Mouse (Mus musculus) limb, embryonic 15.5 days (tissue): ENCODE measurements around the gene Eva1a. TPM values are rescaled to one million over a fixed set of nuclear protein-coding genes. Genes with fewer than 3 reads are reported as not detected.

ENCODE experiments used
- ATAC-seq: fragments of 200-750 bp; cut with Nextera tagmentation; 2 replicates; pipeline ENCODE4 v1.8.0; 2017; ENCODE audit warnings: low read depth, moderate TSS enrichment; ENCODE audit not compliant: insufficient number of reproducible peaks, low FRiP score, low TSS enrichment
- H3K27ac ChIP-seq: fragments of 300-500 bp; sonication (generic); 2 replicates; pipeline ENCODE4 v1.5.1; 2015; ENCODE audit warnings: moderate library complexity, mild to moderate bottlenecking, inconsistent platforms
- H3K27me3 ChIP-seq: fragments of 300-500 bp; sonication (generic); 2 replicates; pipeline ENCODE4 v1.6.1; 2015; ENCODE audit warnings: inconsistent platforms
- H3K36me3 ChIP-seq: fragments of 300-500 bp; sonication (generic); 2 replicates; pipeline ENCODE4 v1.6.1; 2015; ENCODE audit warnings: inconsistent platforms
- H3K4me1 ChIP-seq: fragments of 300-500 bp; sonication (generic); 2 replicates; pipeline ENCODE4 v1.6.1; 2015; ENCODE audit warnings: inconsistent platforms
- H3K4me2 ChIP-seq: fragments of 300-500 bp; sonication (generic); 2 replicates; pipeline ENCODE4 v1.6.1; 2015; ENCODE audit warnings: mild to moderate bottlenecking, inconsistent platforms
- H3K4me3 ChIP-seq: fragments of 300-500 bp; sonication (generic); 2 replicates; pipeline ENCODE4 v1.5.1; 2015; ENCODE audit warnings: mild to moderate bottlenecking, inconsistent platforms
- H3K9ac ChIP-seq: fragments of 300-500 bp; sonication (generic); 2 replicates; pipeline ENCODE4 v1.6.1; 2015; ENCODE audit warnings: inconsistent platforms
- H3K9me3 ChIP-seq: fragments of 300-500 bp; sonication (generic); 2 replicates; pipeline ENCODE4 v1.6.1; 2016; ENCODE audit warnings: inconsistent platforms
- whole genome bisulfite sequencing: fragments of 180-500 bp; shearing (Covaris S2); methylation state at CpG from one replicate; pipeline ENCODE4 v1.1.7; 2015; 5-methylcytosine and 5-hydroxymethylcytosine counted together
- polyA plus RNA-seq: library from polyadenylated mRNA; unstranded; fragments of >200 nt; fragmentation: Nextera tagmentation; extraction: Ambion mirVana; gene quantifications from 2 replicates; pipeline ENCODE4 v1.2.1, GENCODE M21; 2015

Gene Eva1a
- polyA plus RNA-seq, 1 experiment from 2014 or later: 27.2 TPM

DNA sequence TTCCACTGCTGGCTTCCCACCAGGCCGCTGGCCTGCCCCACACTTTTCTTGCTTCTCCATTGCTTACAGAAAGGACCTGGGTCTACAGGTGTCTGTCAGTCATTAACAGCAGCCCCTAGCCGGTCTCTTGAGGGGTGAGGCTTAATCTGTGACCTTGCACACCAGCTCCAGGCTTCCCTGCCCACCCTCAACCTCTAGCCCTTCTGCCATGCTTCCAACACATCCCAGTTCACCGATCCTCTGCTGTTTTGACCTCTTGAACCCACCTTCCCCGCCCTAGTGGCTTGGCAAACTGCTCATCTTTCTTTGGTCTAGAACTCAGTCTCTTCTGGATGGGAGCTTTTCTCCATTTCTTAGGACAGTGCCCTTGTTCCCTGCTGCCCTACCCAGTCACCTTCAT lies 2.8 kb downstream of the Eva1a start:
- H3K9me3 ChIP-seq: no peaks in the 10 kb centered on the region
- H3K27me3 ChIP-seq: peaks cover 3% of the 10 kb centered on the region; the same call in 1 of the 2 replicates
- WGBS: 43% methylated on average over 4 of the region's 4 CpGs
- H3K4me2 ChIP-seq: peak overlapping the region; percentile 85
- H3K36me3 ChIP-seq: no peaks in the 10 kb centered on the region
- H3K4me3 ChIP-seq: peak overlapping the region; percentile 67
- H3K27ac ChIP-seq: no peak overlapping the region
- no peak for ATAC-seq
- H3K9ac ChIP-seq: no peak overlapping the region
- H3K4me1 ChIP-seq: peaks cover 56% of the 10 kb centered on the region

DNA sequence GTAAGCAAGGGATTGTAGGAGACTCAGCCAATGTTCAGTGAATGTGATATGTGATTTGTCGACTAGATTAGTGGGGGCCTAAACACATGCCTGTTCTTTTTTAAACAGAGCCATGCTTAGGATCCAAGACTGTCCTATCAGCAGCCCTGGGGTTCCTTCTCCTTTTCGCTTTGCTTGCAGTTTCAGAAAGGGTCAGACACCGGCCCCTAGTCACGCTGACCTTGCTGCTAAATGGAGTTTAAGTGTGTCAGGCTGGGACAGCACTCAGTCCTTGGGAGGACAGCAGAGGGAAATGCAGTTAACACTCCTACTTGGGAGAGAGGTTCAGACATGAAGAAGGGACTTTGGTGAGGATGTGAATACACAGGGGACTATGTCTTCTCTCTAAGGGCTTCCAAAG lies 3.7 kb downstream of the Eva1a start:
- 74% methylated on average over 4 of the region's 4 CpGs for WGBS
- Histone ChIP-seq H3K4me1 (peaks cover 56% of the 10 kb centered on the region), H3K4me2 (no peak overlapping the region)

DNA sequence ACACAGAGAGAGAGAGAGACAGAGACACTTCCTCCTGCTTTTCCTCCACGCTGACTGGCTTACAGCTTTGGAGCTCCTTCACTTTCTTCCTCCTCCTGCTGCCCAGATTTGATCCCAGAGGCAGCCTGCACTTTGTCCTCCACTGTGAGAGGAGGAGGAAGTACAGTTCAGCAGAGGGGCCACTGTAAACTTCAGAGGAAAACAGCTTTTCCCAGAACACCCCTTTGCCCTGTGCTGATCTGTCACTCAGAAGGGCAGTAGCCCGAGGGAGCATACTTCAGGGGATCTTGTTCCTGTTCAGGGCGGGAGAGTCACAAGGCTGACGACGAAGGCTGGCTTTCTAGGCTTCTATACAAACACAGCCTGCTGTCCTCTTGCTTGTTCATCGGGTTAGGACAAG lies 7.1 kb downstream of the Eva1a start:
- Histone ChIP-seq H3K4me3 (no peak overlapping the region), H3K9me3 (no peaks in the 10 kb centered on the region), H3K27ac (no peak overlapping the region), H3K36me3 (no peaks in the 10 kb centered on the region), H3K4me2 (no peak overlapping the region), H3K9ac (no peak overlapping the region), H3K4me1 (peaks cover 69% of the 10 kb centered on the region), H3K27me3 (peaks cover 3% of the 10 kb centered on the region; the same call in 1 of the 2 replicates)
- no peak for ATAC-seq
- whole genome bisulfite sequencing: 47% methylated on average over 6 of the region's 6 CpGs

More for the DNA sequence above, 3.7 kb downstream of the Eva1a start:
- Histone ChIP-seq H3K4me3 (no peak overlapping the region), H3K27me3 (peaks cover 3% of the 10 kb centered on the region; the same call in 1 of the 2 replicates), H3K9ac (no peak overlapping the region), H3K36me3 (no peaks in the 10 kb centered on the region), H3K9me3 (no peaks in the 10 kb centered on the region), H3K27ac (no peak overlapping the region)
- no peak for ATAC-seq

DNA sequence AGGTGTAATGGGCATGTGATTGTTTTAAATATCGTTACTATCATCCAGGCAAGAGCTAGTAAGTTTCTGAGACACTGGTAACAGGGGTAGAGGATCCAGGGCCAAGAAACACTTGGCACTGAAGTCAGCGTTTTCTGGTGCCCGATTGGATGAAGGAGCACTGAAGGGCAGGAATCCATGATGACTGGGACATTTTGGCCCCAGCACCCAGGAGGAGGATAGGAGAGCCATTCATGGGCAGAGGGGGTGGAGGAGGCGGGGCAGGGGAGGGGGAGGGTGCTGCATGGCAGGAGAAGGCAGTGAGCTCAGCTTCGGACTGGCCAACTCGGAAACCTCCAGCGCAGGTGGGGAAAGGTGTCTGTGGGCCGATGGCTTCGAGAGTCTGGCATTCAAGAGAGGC lies 9.4 kb downstream of the Eva1a start:
- Histone ChIP-seq H3K27me3 (no peaks in the 10 kb centered on the region), H3K4me3 (no peak overlapping the region), H3K9me3 (no peaks in the 10 kb centered on the region), H3K36me3 (no peaks in the 10 kb centered on the region), H3K4me1 (peaks cover 53% of the 10 kb centered on the region), H3K27ac (peak overlapping the region; percentile 33; the same call in 1 of the 2 replicates), H3K4me2 (no peak overlapping the region), H3K9ac (no peak overlapping the region)
- no peak for ATAC-seq
- 63% methylated on average over 9 of the region's 9 CpGs for WGBS

DNA sequence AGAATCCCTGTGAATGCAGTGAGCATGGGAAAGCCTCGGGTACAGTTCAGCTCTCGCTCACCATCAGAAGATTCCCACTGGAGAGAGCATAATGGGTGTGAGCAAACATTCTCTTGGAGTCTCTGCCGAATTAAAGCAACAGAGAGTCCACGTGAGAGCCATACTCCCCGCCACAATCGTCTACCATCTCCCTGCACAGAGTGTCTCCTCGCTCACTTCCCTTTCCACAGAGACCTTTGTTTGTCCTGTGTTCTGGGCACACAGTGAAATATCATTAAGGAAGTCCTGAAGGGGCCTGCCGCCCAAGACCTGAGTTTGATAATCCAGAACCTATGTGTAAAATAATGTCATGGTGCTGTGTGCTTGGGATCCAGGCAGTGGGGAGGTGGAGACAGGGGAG lies 10.7 kb downstream of the Eva1a start:
- Histone ChIP-seq H3K36me3 (no peaks in the 10 kb centered on the region), H3K4me2 (no peak overlapping the region), H3K9me3 (no peaks in the 10 kb centered on the region), H3K27me3 (no peaks in the 10 kb centered on the region), H3K27ac (peak overlapping the region; percentile 84), H3K9ac (no peak overlapping the region), H3K4me3 (no peak overlapping the region), H3K4me1 (peaks cover 42% of the 10 kb centered on the region)
- ATAC-seq: no peak
- WGBS: 80% methylated on average over 8 of the region's 8 CpGs

DNA sequence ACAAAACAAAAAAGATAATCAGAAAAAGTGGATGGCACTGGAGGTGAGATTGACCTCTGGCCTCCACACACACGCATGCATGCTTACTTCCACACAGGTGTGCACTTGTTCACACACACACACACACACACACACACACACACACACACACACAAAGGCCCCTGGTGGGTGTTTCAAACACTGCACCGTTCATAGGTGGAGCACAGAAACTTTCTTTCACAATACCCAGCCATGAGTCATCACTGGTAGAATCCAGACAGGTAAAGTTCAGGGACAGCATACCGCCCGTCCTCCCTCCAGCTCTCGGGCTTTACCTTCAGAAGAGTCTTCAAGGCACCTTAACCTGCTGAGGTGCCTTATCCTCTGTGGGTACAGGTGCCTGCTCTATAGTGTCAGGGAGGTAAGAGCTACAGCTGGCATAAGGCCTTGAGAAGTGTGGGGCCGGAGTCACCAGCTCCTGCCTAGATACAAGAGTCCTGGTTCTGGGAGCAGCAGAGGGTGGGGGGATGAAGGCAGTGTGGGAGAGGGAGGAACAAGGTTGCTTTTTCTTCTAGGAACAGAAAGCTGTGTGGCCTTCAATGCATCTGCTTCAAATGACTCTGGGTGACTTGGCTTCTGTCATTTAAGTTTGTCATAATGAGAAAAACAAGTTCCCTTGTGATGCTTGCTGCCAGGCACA lies 11.3 kb downstream of the Eva1a start:
- peaks cover 44% of the 10 kb centered on the region for H3K4me1 ChIP-seq
- H3K27me3 ChIP-seq: no peaks in the 10 kb centered on the region
- no peak for ATAC-seq
- no peak overlapping the region for H3K4me3 ChIP-seq
- H3K4me2 ChIP-seq: 0 out of 2 replicates have a peak overlapping the region, but pooled peaks have one; percentile 2
- no peaks in the 10 kb centered on the region for H3K9me3 ChIP-seq
- H3K9ac ChIP-seq: no peak overlapping the region
- peak overlapping the region; percentile 84 for H3K27ac ChIP-seq
- WGBS: 54% methylated on average over 6 of the region's 6 CpGs
- no peaks in the 10 kb centered on the region for H3K36me3 ChIP-seq

DNA sequence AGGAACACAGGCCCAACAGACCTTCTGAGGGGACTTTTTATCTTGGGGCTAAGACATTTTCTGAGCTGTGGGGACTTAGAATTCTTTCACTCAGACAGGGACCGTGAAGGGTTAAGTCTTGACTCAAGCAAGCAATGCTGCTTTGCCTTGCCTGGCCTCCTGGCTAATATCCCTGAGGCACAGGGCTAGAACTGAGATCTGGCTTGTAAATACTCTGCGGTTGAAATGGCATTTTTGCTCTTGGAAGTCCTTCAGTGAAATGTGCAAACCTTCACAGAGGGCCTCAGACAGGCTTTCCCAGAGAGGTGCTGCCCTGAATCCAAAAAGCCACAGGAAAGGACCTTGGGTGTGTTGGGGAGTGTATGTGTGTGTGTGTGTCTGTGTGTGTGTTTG lies 11.9 kb downstream of the Eva1a start:
- 28% methylated on average over 2 of the region's 2 CpGs for WGBS
- Histone ChIP-seq H3K4me3 (no peak overlapping the region), H3K9me3 (no peaks in the 10 kb centered on the region), H3K27me3 (no peaks in the 10 kb centered on the region), H3K36me3 (no peaks in the 10 kb centered on the region), H3K4me1 (peaks cover 49% of the 10 kb centered on the region), H3K9ac (no peak overlapping the region), H3K27ac (peak overlapping the region; percentile 84), H3K4me2 (0 out of 2 replicates have a peak overlapping the region, but pooled peaks have one; percentile 2)
- ATAC-seq: peak; percentile 70; the same call in 1 of the 2 replicates

DNA sequence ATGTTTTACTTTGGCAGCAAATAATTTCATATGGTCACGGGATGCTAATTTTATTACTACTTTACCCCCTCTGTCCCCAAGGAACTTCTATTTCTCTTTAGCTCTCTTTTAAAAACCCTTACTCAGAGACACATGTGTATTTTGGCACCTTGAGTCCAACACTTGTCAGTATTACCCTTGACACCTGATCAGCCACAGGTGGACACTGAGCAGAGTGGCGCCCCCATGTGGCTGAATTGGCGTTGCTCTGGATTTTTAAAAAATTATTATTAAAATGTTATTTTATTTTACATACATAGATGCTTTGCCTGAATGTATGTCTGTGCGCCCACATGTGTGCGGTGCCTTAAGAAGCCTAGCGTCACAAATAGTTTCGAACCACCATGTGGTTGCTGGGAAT lies 14.0 kb downstream of the Eva1a start:
- 74% methylated on average over 7 of the region's 7 CpGs for WGBS

DNA sequence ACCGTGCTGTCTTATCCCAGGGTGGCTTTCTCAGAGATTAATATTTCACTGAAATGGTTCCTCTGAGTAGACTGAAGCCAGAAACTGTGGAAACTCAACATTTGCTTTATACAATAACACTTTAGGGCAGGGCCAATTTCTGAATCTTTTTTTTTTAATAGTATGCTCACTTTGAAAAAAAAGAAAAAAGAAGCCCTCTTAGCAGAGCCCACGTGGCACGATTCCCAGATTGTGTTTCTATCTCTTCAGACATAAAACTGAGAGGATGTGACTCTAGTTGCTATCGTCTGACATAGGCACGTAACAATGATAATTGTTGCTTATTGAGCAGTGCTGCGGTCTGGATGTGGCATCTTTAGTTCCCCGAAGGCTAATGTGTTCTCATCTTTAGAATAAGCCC lies 19.1 kb downstream of the Eva1a start:
- peaks cover 19% of the 10 kb centered on the region for H3K4me1 ChIP-seq
- H3K4me2 ChIP-seq: no peak overlapping the region
- H3K27me3 ChIP-seq: no peaks in the 10 kb centered on the region
- H3K9me3 ChIP-seq: no peaks in the 10 kb centered on the region
- H3K9ac ChIP-seq: no peak overlapping the region
- 0 out of 2 replicates have a peak, but pooled peaks cover 2% of the 10 kb centered on the region for H3K36me3 ChIP-seq
- H3K4me3 ChIP-seq: no peak overlapping the region
- no peak for ATAC-seq
- H3K27ac ChIP-seq: no peak overlapping the region
- 64% methylated on average over 7 of the region's 7 CpGs for WGBS

More for the DNA sequence above, 14.0 kb downstream of the Eva1a start:
- Histone ChIP-seq H3K4me2 (no peak overlapping the region), H3K4me1 (peaks cover 51% of the 10 kb centered on the region), H3K4me3 (no peak overlapping the region), H3K27ac (no peak overlapping the region), H3K36me3 (no peaks in the 10 kb centered on the region), H3K27me3 (no peaks in the 10 kb centered on the region), H3K9me3 (no peaks in the 10 kb centered on the region), H3K9ac (no peak overlapping the region)
- ATAC-seq: no peak

DNA sequence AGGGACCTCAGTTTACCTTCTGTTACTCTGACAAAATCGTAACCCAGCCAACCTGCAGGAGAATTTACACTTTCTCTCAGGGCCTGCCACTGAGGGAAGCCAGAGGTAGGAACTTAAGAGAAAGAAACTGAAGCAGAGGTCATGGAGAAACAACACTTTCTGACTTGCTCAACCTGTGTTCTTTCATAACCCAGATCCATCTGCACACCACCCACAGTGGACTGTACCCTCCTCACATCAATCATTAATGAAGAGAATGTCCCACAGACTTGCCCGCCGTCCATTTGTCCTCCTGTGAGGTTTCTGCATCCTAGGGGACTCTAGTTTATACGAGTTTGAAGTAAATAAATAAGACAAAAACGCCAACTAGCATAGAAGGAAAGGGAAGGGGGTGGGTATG lies 24.4 kb downstream of the Eva1a start:
- no peak overlapping the region for H3K27ac ChIP-seq
- H3K4me3 ChIP-seq: no peak overlapping the region
- 0 out of 2 replicates have a peak, but pooled peaks cover 7% of the 10 kb centered on the region for H3K4me1 ChIP-seq
- no peak overlapping the region for H3K4me2 ChIP-seq
- no peak for ATAC-seq
- no peaks in the 10 kb centered on the region for H3K9me3 ChIP-seq
- no peaks in the 10 kb centered on the region for H3K27me3 ChIP-seq
- 86% methylated on average over 5 of the region's 5 CpGs for WGBS
- no peak overlapping the region for H3K9ac ChIP-seq
- H3K36me3 ChIP-seq: 0 out of 2 replicates have a peak, but pooled peaks cover 5% of the 10 kb centered on the region

DNA sequence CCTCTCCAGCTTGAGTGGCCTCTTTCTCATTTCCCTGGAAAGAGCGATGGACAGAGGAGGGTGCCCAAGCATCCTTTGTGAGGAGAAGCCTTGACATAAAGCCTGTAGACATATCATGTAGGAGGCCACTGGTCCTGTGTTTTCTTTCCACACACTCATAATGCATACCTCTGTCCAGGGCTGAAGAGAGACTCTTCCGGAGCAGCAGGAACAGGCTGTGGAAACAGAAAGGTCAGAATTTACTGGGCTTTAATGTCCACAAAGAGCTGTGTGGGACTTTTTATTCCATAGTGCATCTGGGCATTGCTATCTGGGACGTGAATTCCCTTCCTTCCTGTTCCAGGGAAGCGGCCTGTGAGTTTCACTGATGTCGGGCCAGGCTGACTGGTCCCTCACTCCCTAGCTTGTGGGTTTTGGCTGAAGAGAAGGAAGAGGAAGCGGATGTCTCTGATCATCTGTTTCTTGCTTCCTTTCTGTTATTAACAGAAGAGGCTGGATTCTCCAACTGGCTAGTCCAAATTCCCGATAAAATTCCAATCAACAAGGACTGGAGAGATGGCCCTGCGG lies 25.8 kb downstream of the Eva1a start:
- Histone ChIP-seq H3K27me3 (no peaks in the 10 kb centered on the region), H3K27ac (no peak overlapping the region), H3K4me3 (no peak overlapping the region), H3K9ac (no peak overlapping the region), H3K4me1 (0 out of 2 replicates have a peak, but pooled peaks cover 7% of the 10 kb centered on the region), H3K36me3 (0 out of 2 replicates have a peak, but pooled peaks cover 5% of the 10 kb centered on the region), H3K9me3 (no peaks in the 10 kb centered on the region), H3K4me2 (no peak overlapping the region)
- ATAC-seq: no peak
- 86% methylated on average over 8 of the region's 8 CpGs for WGBS

DNA sequence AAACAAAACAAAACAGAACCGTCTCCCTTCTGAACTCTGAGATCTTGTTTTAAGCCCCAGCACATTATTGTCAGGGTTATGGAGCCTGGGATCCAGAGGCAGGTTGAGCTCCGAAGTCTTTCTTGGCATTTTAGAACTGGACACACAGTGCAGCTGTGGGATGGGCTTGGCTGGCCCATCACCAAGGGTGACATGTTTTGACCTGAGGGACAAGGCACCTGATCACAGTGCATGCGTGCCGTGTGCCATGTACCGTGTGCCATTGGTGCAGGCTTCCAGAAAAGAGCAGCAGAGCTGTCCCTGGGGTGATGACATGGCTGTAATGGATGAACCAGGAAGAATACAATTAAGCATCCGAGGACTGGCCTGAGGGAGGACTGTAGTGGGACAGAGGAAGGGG lies 29.6 kb downstream of the Eva1a start:
- Histone ChIP-seq H3K4me1 (0 out of 2 replicates have a peak, but pooled peaks cover 3% of the 10 kb centered on the region), H3K9me3 (no peaks in the 10 kb centered on the region), H3K4me3 (no peak overlapping the region), H3K4me2 (no peak overlapping the region), H3K36me3 (peaks cover 31% of the 10 kb centered on the region), H3K27ac (no peak overlapping the region), H3K9ac (no peak overlapping the region), H3K27me3 (no peaks in the 10 kb centered on the region)
- peak; percentile 40; the same call in 1 of the 2 replicates for ATAC-seq
- 78% methylated on average over 6 of the region's 6 CpGs for WGBS
